In genomic region chr5:122235196-122235836, GRCm38 (mm10) we compare ENCODE assay signal across 8 mouse cellular contexts. TPM values are rescaled to one million over a fixed set of nuclear protein-coding genes. Genes with fewer than 3 reads are reported as not detected.
DNase-seq lines count a peak whose midpoint lies in the region; ATAC-seq and TF ChIP-seq lines count a peak whose summit lies in the region.
"Had no signal": no experiment of that assay in that cellular context is flagged by ENCODE, and none has a peak within 500 bp of the region (broad histone marks: within the 10 kb centered on the region; RNA-seq: fewer than 3 reads in every experiment).

No protein-coding gene starts in this region.

- H3K27ac ChIP-seq in liver, postnatal 0 days (ENCODE audit: low read depth): peak overlapping the region; percentile 73
- no peak overlapping the region for H3K27ac ChIP-seq in liver, embryonic 12.5 days
- peak overlapping the region; percentile 86 for H3K27ac ChIP-seq in embryonic facial prominence, embryonic 15.5 days (replicated peaks)

- peaks cover 10% of the 10 kb centered on the region for H3K36me3 ChIP-seq in liver, postnatal 0 days (replicated peaks; ENCODE audit: insufficient read depth, low read length)
- no peaks in the 10 kb centered on the region for H3K36me3 ChIP-seq in liver, embryonic 12.5 days
- H3K36me3 ChIP-seq in embryonic facial prominence, embryonic 15.5 days: no peaks in the 10 kb centered on the region

- 29% methylated on average over 9 of the region's 9 CpGs for WGBS in liver, postnatal 0 days (ENCODE audit: insufficient replicate concordance)
- WGBS in liver, embryonic 12.5 days (ENCODE audit: insufficient replicate concordance): 39% methylated on average over 9 of the region's 9 CpGs
- WGBS in embryonic facial prominence, embryonic 15.5 days: 16% methylated on average over 9 of the region's 9 CpGs
- WGBS in lung, adult 2 months: 34% methylated on average over 9 of the region's 9 CpGs

- DNase-seq in liver, postnatal 0 days: no peak
- DNase-seq in T-cell, adult 2 months (ENCODE audit: low spot score): peak; percentile 81
- peak; percentile 56 to 78 for DNase-seq in thymus, adult 18-20 months
- DNase-seq in layer of hippocampus, adult 9-11 months: no peak
- DNase-seq in lung, adult 2 months: no peak
- DNase-seq: embryo, embryonic 11 days had no signal

- H3K27me3 ChIP-seq in liver, postnatal 0 days (ENCODE audit: insufficient read depth, low read length): no peaks in the 10 kb centered on the region
- H3K27me3 ChIP-seq in liver, embryonic 12.5 days (replicated peaks): 0 out of 2 replicates have a peak, but pooled peaks cover 3% of the 10 kb centered on the region
- H3K27me3 ChIP-seq in embryonic facial prominence, embryonic 15.5 days: no peaks in the 10 kb centered on the region

- ATAC-seq in liver, postnatal 0 days: no peak
- no peak for ATAC-seq in liver, embryonic 12.5 days
- 0 out of 2 replicates have a peak, but pooled peaks have one; percentile 32 for ATAC-seq in embryonic facial prominence, embryonic 15.5 days (ENCODE audit: insufficient number of reproducible peaks, low FRiP score, low TSS enrichment, low read depth)

- H3K9ac ChIP-seq in liver, postnatal 0 days (replicated peaks): no peak overlapping the region; the same call in 1 of the 2 replicates
- H3K9ac ChIP-seq in liver, embryonic 12.5 days: no peak overlapping the region
- no peak overlapping the region; the same call in 1 of the 2 replicates for H3K9ac ChIP-seq in embryonic facial prominence, embryonic 15.5 days

- H3K9me3 ChIP-seq in liver, postnatal 0 days (ENCODE audit: low read length): no peaks in the 10 kb centered on the region
- no peaks in the 10 kb centered on the region for H3K9me3 ChIP-seq in liver, embryonic 12.5 days (replicated peaks)
- no peaks in the 10 kb centered on the region for H3K9me3 ChIP-seq in embryonic facial prominence, embryonic 15.5 days (replicated peaks)

- peak overlapping the region; percentile 13 for H3K4me2 ChIP-seq in liver, postnatal 0 days (ENCODE audit: low read depth, low read length)
- no peak overlapping the region for H3K4me2 ChIP-seq in liver, embryonic 12.5 days
- peak overlapping the region; percentile 17; the same call in 1 of the 2 replicates for H3K4me2 ChIP-seq in embryonic facial prominence, embryonic 15.5 days (replicated peaks)

- no peak for TF ChIP-seq EP300 in liver, postnatal 0 days (IDR thresholded peaks at IDR 0.05; ENCODE audit: low read depth)

- peak; percentile 16; the same call in 1 of the 2 replicates for TF ChIP-seq CTCF in liver, postnatal 0 days (IDR thresholded peaks at IDR 0.05; ENCODE audit: low read depth)
- no peak for TF ChIP-seq CTCF in lung, adult 2 months (IDR thresholded peaks at IDR 0.05; ENCODE audit: insufficient read depth, low read length)

- H3K4me1 ChIP-seq in liver, postnatal 0 days (ENCODE audit: insufficient read depth): peaks cover 14% of the 10 kb centered on the region
- H3K4me1 ChIP-seq in liver, embryonic 12.5 days: 0 out of 2 replicates have a peak, but pooled peaks cover 9% of the 10 kb centered on the region
- peaks cover 60% of the 10 kb centered on the region for H3K4me1 ChIP-seq in embryonic facial prominence, embryonic 15.5 days
- H3K4me1 ChIP-seq in lung, adult 2 months (ENCODE audit: control insufficient read depth, insufficient read depth, low read length): no peaks in the 10 kb centered on the region

- no peak overlapping the region for H3K4me3 ChIP-seq in liver, postnatal 0 days (ENCODE audit: low read depth, low read length)
- no peak overlapping the region for H3K4me3 ChIP-seq in liver, embryonic 12.5 days
- no peak overlapping the region for H3K4me3 ChIP-seq in embryonic facial prominence, embryonic 15.5 days (replicated peaks)
- no peak overlapping the region for H3K4me3 ChIP-seq in lung, adult 2 months (replicated peaks; ENCODE audit: extremely low read depth, low read depth, low read length)

- TF ChIP-seq POLR2A in lung, adult 2 months (IDR thresholded peaks at IDR 0.05; ENCODE audit: borderline replicate concordance, extremely low read depth, low read depth, low read length): no peak

RNA-seq across cellular contexts. Expression of gene Hvcn1, which starts 28.7 kb away (rescaled TPM):
- 7.0 and 7.3 TPM in 2 replicates for polyA plus RNA-seq in liver, postnatal 0 days (2015; fragmentation: Nextera tagmentation; extraction: Ambion mirVana)
- polyA plus RNA-seq in liver, embryonic 12.5 days (2016; fragmentation: Nextera tagmentation; extraction: Ambion mirVana): 1.8 and 2.1 TPM in 2 replicates
- polyA plus RNA-seq in embryonic facial prominence, embryonic 15.5 days (2015; fragmentation: Nextera tagmentation; extraction: Ambion mirVana): 9.8 and 10.3 TPM in 2 replicates
- 19.6 and 21.9 TPM in 2 replicates for polyA plus RNA-seq in lung, adult 2 months (2012; rRNA removed)

RNA-seq across cellular contexts. Expression of gene Tctn1, which starts 28.9 kb away (rescaled TPM):
- 1.1 and 1.2 TPM in 2 replicates for polyA plus RNA-seq in liver, postnatal 0 days (2015; fragmentation: Nextera tagmentation; extraction: Ambion mirVana)
- polyA plus RNA-seq in liver, embryonic 12.5 days (2016; fragmentation: Nextera tagmentation; extraction: Ambion mirVana): 1.2 and 1.7 TPM in 2 replicates
- polyA plus RNA-seq in embryonic facial prominence, embryonic 15.5 days (2015; fragmentation: Nextera tagmentation; extraction: Ambion mirVana): 6.9 and 7.5 TPM in 2 replicates
- 29.8 and 33.2 TPM in 2 replicates for polyA plus RNA-seq in lung, adult 2 months (2012; rRNA removed)

RNA-seq across cellular contexts. Expression of gene Pptc7, which starts 48.8 kb away (rescaled TPM):
- polyA plus RNA-seq in liver, postnatal 0 days (2015; fragmentation: Nextera tagmentation; extraction: Ambion mirVana): 4.4 and 5.6 TPM in 2 replicates
- 6.1 and 6.8 TPM in 2 replicates for polyA plus RNA-seq in liver, embryonic 12.5 days (2016; fragmentation: Nextera tagmentation; extraction: Ambion mirVana)
- 8.0 and 9.5 TPM in 2 replicates for polyA plus RNA-seq in embryonic facial prominence, embryonic 15.5 days (2015; fragmentation: Nextera tagmentation; extraction: Ambion mirVana)
- polyA plus RNA-seq in lung, adult 2 months (2012; rRNA removed): 30.4 and 35.3 TPM in 2 replicates

Comparison
In these comparisons a context has a peak if more than half of its experiments do, and no peak if none do; other contexts are left out.
1. DNase-seq: peak in T-cell, adult 2 months (single experiment) and thymus, adult 18-20 months (2 of 2); none in liver, postnatal 0 days (single experiment), layer of hippocampus, adult 9-11 months (single experiment) and lung, adult 2 months (single experiment).